Mouse (Mus musculus): ENCODE data around the gene Tmem108.

- no peak for TF ChIP-seq CTCF (IDR thresholded peaks at IDR 0.05; ENCODE audit: control insufficient read depth, insufficient read depth, insufficient read length)
- TF ChIP-seq CEBPB (IDR thresholded peaks at IDR 0.05; ENCODE audit: low read depth) = no peak
Observed at GRCm38 (mm10) chr9:103690446-103690845, 71.2 kb downstream of the Tmem108 start.

Measured in C2C12 (cell line).